Mouse (Mus musculus) lung, postnatal 0 days (tissue): ENCODE measurements at regions not wholly inside any gene's neighbourhood (a gene's known extent, or its start where the extent isn't known, plus 50 kb on each side); places are given as distances from the start of the nearest gene placed in this dataset.
A peak's percentile ranks its signal among the peaks of the same experiment; 100 is the strongest.

ENCODE experiments used
- CTCF ChIP-seq: IDR thresholded peaks from 2 replicates; pipeline ENCODE4 v1.5.1; 2016; ENCODE audit warnings: antibody characterized with exemption, mild to moderate bottlenecking
- EP300 ChIP-seq: IDR thresholded peaks from 2 replicates; pipeline ENCODE4 v1.6.1; 2016; ENCODE audit warnings: antibody characterized with exemption, mild to moderate bottlenecking, control low read depth

DNA sequence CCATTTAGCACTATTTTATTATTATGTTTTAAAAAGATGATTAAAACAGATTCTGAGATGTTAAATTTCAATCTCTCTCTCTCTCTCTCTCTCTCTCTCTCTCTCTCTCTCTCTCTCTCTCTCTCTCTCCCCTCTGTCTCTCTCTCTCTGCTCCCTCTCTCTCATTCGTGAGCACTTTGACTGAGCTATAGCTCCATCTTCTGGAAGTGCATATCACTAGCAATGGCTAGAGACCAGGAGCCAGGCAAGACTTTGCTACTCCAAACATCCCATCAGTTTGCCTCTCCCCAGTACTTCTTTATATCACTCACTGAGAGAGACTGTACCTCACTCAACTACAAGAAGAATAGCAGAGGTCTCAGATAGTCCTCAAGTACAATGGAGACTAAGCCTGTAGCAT, 865.0 kb upstream of the Tenm3 start:
- TF ChIP-seq CTCF: peak; percentile 45
- no peak for TF ChIP-seq EP300
